Mouse (Mus musculus) heart, adult 9 months (tissue): ENCODE data around the gene Itpr2.
A peak's percentile ranks its signal among the peaks of the same experiment; 100 is the strongest.

Experiments
- DNase-seq, 2 experiments: peaks; one replicate each; pipeline ENCODE4 v3.0.0; 2022; ENCODE audit warnings: low spot score in 2 of 2

The Itpr2 gene

GRCm38 (mm10) chr6:146347568-146347967 is 154.5 kb downstream of the Itpr2 start:
- DNase-seq = no peak

- no peak for DNase-seq
Measured at GRCm38 (mm10) chr6:146346545-146347195, 155.4 kb downstream of the Itpr2 start.

- DNase-seq = no peak
Measured at GRCm38 (mm10) chr6:146344732-146345131, 157.3 kb downstream of the Itpr2 start.

- DNase-seq = no peak
Measured at GRCm38 (mm10) chr6:146343671-146344384, 158.2 kb downstream of the Itpr2 start.

- no peak for DNase-seq
Measured at GRCm38 (mm10) chr6:146342995-146343394, 159.0 kb downstream of the Itpr2 start.

- DNase-seq = no peak
Measured at GRCm38 (mm10) chr6:146341934-146342333, 160.1 kb downstream of the Itpr2 start.

GRCm38 (mm10) chr6:146341413-146341812 is 160.6 kb downstream of the Itpr2 start:
- no peak for DNase-seq

- no peak for DNase-seq
Measured at GRCm38 (mm10) chr6:146340951-146341350, 161.1 kb downstream of the Itpr2 start.

- DNase-seq = no peak
Measured at GRCm38 (mm10) chr6:146339779-146340178, 162.2 kb downstream of the Itpr2 start.

- DNase-seq = no peak
Measured at GRCm38 (mm10) chr6:146337237-146337636, 164.8 kb downstream of the Itpr2 start.

GRCm38 (mm10) chr6:146335191-146335590 is 166.8 kb downstream of the Itpr2 start:
- no peak for DNase-seq

- no peak for DNase-seq
Measured at GRCm38 (mm10) chr6:146333506-146333905, 168.5 kb downstream of the Itpr2 start.

- DNase-seq = peak; percentile 21 to 24
Measured at GRCm38 (mm10) chr6:146331017-146331669, 170.9 kb downstream of the Itpr2 start.

- no peak for DNase-seq
Measured at GRCm38 (mm10) chr6:146329079-146329478, 172.9 kb downstream of the Itpr2 start.

- no peak for DNase-seq
Measured at GRCm38 (mm10) chr6:146326631-146327030, 175.4 kb downstream of the Itpr2 start.

GRCm38 (mm10) chr6:146324541-146325204 is 177.3 kb downstream of the Itpr2 start:
- peak in 1 of 2 experiments; percentile 28 for DNase-seq

- DNase-seq = no peak
Measured at GRCm38 (mm10) chr6:146322555-146322954, 179.5 kb downstream of the Itpr2 start.

GRCm38 (mm10) chr6:146321951-146322350 is 180.1 kb downstream of the Itpr2 start:
- no peak for DNase-seq

- DNase-seq = no peak
Measured at GRCm38 (mm10) chr6:146316415-146316814, 185.6 kb downstream of the Itpr2 start.

- no peak for DNase-seq
Measured at GRCm38 (mm10) chr6:146315153-146315552, 186.9 kb downstream of the Itpr2 start.

GRCm38 (mm10) chr6:146314304-146314703 is 187.7 kb downstream of the Itpr2 start:
- no peak for DNase-seq

GRCm38 (mm10) chr6:146313396-146313795 is 188.6 kb downstream of the Itpr2 start:
- DNase-seq = no peak
